Mouse (Mus musculus) lung, adult 2 months (tissue): Measurements from ENCODE around the gene Mfsd5. TPM values are rescaled to one million over a fixed set of nuclear protein-coding genes. Genes with fewer than 3 reads are reported as not detected.

ENCODE experiments used
- DNase-seq: peaks from one replicate; pipeline ENCODE4 v3.0.0; 2022
- H3K4me1 ChIP-seq: fragments of 200-500 bp; 2 replicates; pipeline ENCODE4 v1.6.1; 2011; ENCODE audit warnings: low read length; ENCODE audit not compliant: control insufficient read depth, insufficient read depth
- H3K4me3 ChIP-seq: fragments of 200-500 bp; replicated peaks from 2 replicates; pipeline ENCODE3; 2011; ENCODE audit warnings: low read depth, mild to moderate bottlenecking, control low read depth, low read length; ENCODE audit errors: extremely low read depth
- CTCF ChIP-seq: fragments of 200-500 bp; IDR thresholded peaks from 2 replicates; pipeline ENCODE4 v1.5.1; 2011; ENCODE audit warnings: mild to moderate bottlenecking, low read length, control low read depth; ENCODE audit not compliant: insufficient read depth
- POLR2A ChIP-seq: fragments of 200-500 bp; IDR thresholded peaks from 2 replicates; pipeline ENCODE4 v1.6.1; 2011; ENCODE audit warnings: low read depth, mild to moderate bottlenecking, control low read depth, low read length, borderline replicate concordance; ENCODE audit errors: extremely low read depth
- WGBS: fragments of 180-500 bp; shearing (Covaris S2); methylation state at CpG from one replicate; pipeline ENCODE4 v1.1.7; 2018; 5-methylcytosine and 5-hydroxymethylcytosine counted together
- polyA plus RNA-seq: library from polyadenylated mRNA; depleted of rRNA; stranded (reverse); fragments of >200 nt; gene quantifications from 2 replicates; pipeline ENCODE4 v1.2.3, GENCODE M21; 2012

Mfsd5 gene
- polyA plus RNA-seq, 1 experiment: 95.4 TPM

GRCm38 (mm10) chr15:102258076-102258470 is 21.2 kb upstream of the Mfsd5 start:
- peak; percentile 62 for DNase-seq
- peaks cover 12% of the 10 kb centered on the region for H3K4me1 ChIP-seq
- H3K4me3 ChIP-seq: peak overlapping the region; percentile 75

GRCm38 (mm10) chr15:102258581-102259253 is 20.5 kb upstream of the Mfsd5 start:
- H3K4me1 ChIP-seq: peaks cover 12% of the 10 kb centered on the region
- no peak for TF ChIP-seq CTCF
- TF ChIP-seq POLR2A: no peak
- no peak for DNase-seq
- 37% methylated on average over 9 of the region's 11 CpGs for WGBS
- no peak overlapping the region for H3K4me3 ChIP-seq

More at GRCm38 (mm10) chr15:102258076-102258470, 21.2 kb upstream of the Mfsd5 start:
- TF ChIP-seq CTCF (no peak), POLR2A (peak; percentile 81; the same call in 1 of the 2 replicates)
- 28% methylated on average over 12 of the region's 12 CpGs for WGBS

GRCm38 (mm10) chr15:102262582-102262981 is 16.7 kb upstream of the Mfsd5 start:
- TF ChIP-seq POLR2A (no peak), CTCF (no peak)
- no peak for DNase-seq
- Histone ChIP-seq H3K4me1 (peaks cover 7% of the 10 kb centered on the region; the same call in 1 of the 2 replicates), H3K4me3 (no peak overlapping the region)
- 51% methylated on average over 7 of the region's 7 CpGs for WGBS

GRCm38 (mm10) chr15:102263037-102263436 is 16.2 kb upstream of the Mfsd5 start:
- TF ChIP-seq CTCF (no peak), POLR2A (no peak)
- Histone ChIP-seq H3K4me3 (no peak overlapping the region), H3K4me1 (peaks cover 3% of the 10 kb centered on the region; the same call in 1 of the 2 replicates)
- DNase-seq: no peak
- 73% methylated on average over 2 of the region's 2 CpGs for WGBS

- TF ChIP-seq POLR2A: no peak
- peak; percentile 20; the same call in 1 of the 2 replicates for TF ChIP-seq CTCF
- DNase-seq: no peak
- WGBS: 91% methylated on average over 5 of the region's 5 CpGs
Measured at GRCm38 (mm10) chr15:102265548-102265947, 13.7 kb upstream of the Mfsd5 start.

GRCm38 (mm10) chr15:102270274-102270960 is 8.8 kb upstream of the Mfsd5 start, which contains the start of gene Gm9918:
Gene Gm9918, plus strand, starts transcription at chr15:102270563.
- no peak for DNase-seq
- WGBS: 44% methylated on average over 21 of the region's 21 CpGs
- Histone ChIP-seq H3K4me1 (peaks cover 5% of the 10 kb centered on the region; the same call in 1 of the 2 replicates), H3K4me3 (peak within 1 kb of the TSS; percentile 13)
- TF ChIP-seq POLR2A (no peak), CTCF (no peak)

More at GRCm38 (mm10) chr15:102265548-102265947, 13.7 kb upstream of the Mfsd5 start:
- H3K4me1 ChIP-seq: no peaks in the 10 kb centered on the region
- H3K4me3 ChIP-seq: no peak overlapping the region

- 27% methylated on average over 3 of the region's 3 CpGs for WGBS
- H3K4me3 ChIP-seq: no peak overlapping the region
- TF ChIP-seq POLR2A (no peak), CTCF (no peak)
- no peak for DNase-seq
- peaks cover 5% of the 10 kb centered on the region; the same call in 1 of the 2 replicates for H3K4me1 ChIP-seq
Measured at GRCm38 (mm10) chr15:102271441-102271840, 7.8 kb upstream of the Mfsd5 start.

GRCm38 (mm10) chr15:102273982-102274716 is 5.1 kb upstream of the Mfsd5 start:
- no peak for TF ChIP-seq CTCF
- no peak for TF ChIP-seq POLR2A
- H3K4me1 ChIP-seq: peaks cover 5% of the 10 kb centered on the region; the same call in 1 of the 2 replicates
- H3K4me3 ChIP-seq: no peak overlapping the region
- 72% methylated on average over 6 of the region's 6 CpGs for WGBS
- no peak for DNase-seq

GRCm38 (mm10) chr15:102278726-102279091 is 545 bp upstream of the Mfsd5 start:
- H3K4me3 ChIP-seq: peak overlapping the region; percentile 77
- WGBS: 34% methylated on average over 7 of the region's 7 CpGs
- TF ChIP-seq POLR2A (no peak), CTCF (no peak)
- peaks cover 2% of the 10 kb centered on the region; the same call in 1 of the 2 replicates for H3K4me1 ChIP-seq
- no peak for DNase-seq
